Mouse (Mus musculus) lung, postnatal 25 days (tissue): ENCODE data around the gene Jup.

ENCODE experiments used
- DNase-seq: peaks from one replicate; pipeline ENCODE4 v3.0.0; 2022; ENCODE audit warnings: low spot score

Jup gene

GRCm38 (mm10) chr11:100320172-100320630 lies 77.4 kb downstream of the Jup start:
- peak; percentile 97 for DNase-seq

- DNase-seq: peak; percentile 100
Measured at GRCm38 (mm10) chr11:100319492-100320171, 77.9 kb downstream of the Jup start, which contains the start of gene Eif1. Eif1 (plus strand) TSS chr11:100319885.
